Mouse (Mus musculus) embryonic facial prominence, embryonic 10.5 days (tissue): ENCODE measurements around the gene Cox19. TPM values are rescaled to one million over a fixed set of nuclear protein-coding genes. Genes with fewer than 3 reads are reported as not detected.
A peak's percentile ranks its signal among the peaks of the same experiment; 100 is the strongest.

Source experiments
- DNase-seq: peaks from one replicate; pipeline ENCODE4 v3.0.0-alpha.2; 2017; ENCODE audit warnings: low spot score
- H3K27ac ChIP-seq: fragments of 300-500 bp; sonication (generic); replicated peaks from 2 replicates; pipeline ENCODE4 v1.5.1; 2016; ENCODE audit warnings: mild to moderate bottlenecking
- H3K27me3 ChIP-seq: fragments of 300-500 bp; sonication (generic); replicated peaks from 2 replicates; pipeline ENCODE4 v1.6.1; 2016; ENCODE audit warnings: low read depth, mild to moderate bottlenecking; ENCODE audit not compliant: poor library complexity, severe bottlenecking
- H3K36me3 ChIP-seq: fragments of 300-500 bp; sonication (generic); replicated peaks from 2 replicates; pipeline ENCODE4 v1.6.1; 2016; ENCODE audit warnings: mild to moderate bottlenecking, moderate library complexity
- H3K4me1 ChIP-seq: fragments of 300-500 bp; sonication (generic); 2 replicates; pipeline ENCODE4 v1.6.1; 2016
- H3K4me3 ChIP-seq: fragments of 300-500 bp; sonication (generic); 2 replicates; pipeline ENCODE4 v1.5.1; 2016; ENCODE audit warnings: mild to moderate bottlenecking, moderate library complexity
- H3K9me3 ChIP-seq: fragments of 300-500 bp; sonication (generic); 2 replicates; pipeline ENCODE4 v1.6.1; 2016; ENCODE audit warnings: mild to moderate bottlenecking
- WGBS: fragments of 180-500 bp; shearing (Covaris S2); methylation state at CpG from one replicate; pipeline ENCODE4 v1.1.7; 2016; 5-methylcytosine and 5-hydroxymethylcytosine counted together
- microRNA counts: library from miRNA; unstranded; fragments of <30 nt; microRNA quantifications from one replicate; lab custom pipeline; 2017
- microRNA-seq: library from miRNA; unstranded; fragments of <30 nt; microRNA quantifications from one replicate; pipeline ENCODE4, GENCODE M21; 2017
- polyA plus RNA-seq: library from polyadenylated mRNA; unstranded; fragments of >200 nt; fragmentation: Nextera tagmentation; extraction: Ambion mirVana; gene quantifications from 2 replicates; pipeline ENCODE4 v1.2.1, GENCODE M21; 2016

Cox19 gene
- polyA plus RNA-seq, 1 experiment from 2014 or later = 122 TPM

- no peak for DNase-seq
- Histone ChIP-seq H3K27me3 (no peaks in the 10 kb centered on the region), H3K4me1 (peaks cover 2% of the 10 kb centered on the region), H3K36me3 (no peaks in the 10 kb centered on the region), H3K4me3 (no peak overlapping the region), H3K27ac (no peak overlapping the region), H3K9me3 (no peaks in the 10 kb centered on the region)
- WGBS = 76% methylated on average over 6 of the region's 6 CpGs
Measured at GRCm38 (mm10) chr5:139291811-139292560, 59.2 kb downstream of the Cox19 start.

GRCm38 (mm10) chr5:139290467-139291259 lies 60.6 kb downstream of the Cox19 start:
- peaks cover 15% of the 10 kb centered on the region for H3K4me1 ChIP-seq
- H3K27me3 ChIP-seq = no peaks in the 10 kb centered on the region
- no peak for DNase-seq
- H3K4me3 ChIP-seq = no peak overlapping the region
- H3K27ac ChIP-seq = no peak overlapping the region
- no peaks in the 10 kb centered on the region for H3K36me3 ChIP-seq
- 85% methylated on average over 12 of the region's 12 CpGs for WGBS
- no peaks in the 10 kb centered on the region for H3K9me3 ChIP-seq

- no peaks in the 10 kb centered on the region for H3K27me3 ChIP-seq
- peaks cover 24% of the 10 kb centered on the region for H3K4me1 ChIP-seq
- no peaks in the 10 kb centered on the region for H3K9me3 ChIP-seq
- WGBS = 85% methylated on average over 4 of the region's 4 CpGs
- no peak overlapping the region for H3K27ac ChIP-seq
- H3K36me3 ChIP-seq = no peaks in the 10 kb centered on the region
- H3K4me3 ChIP-seq = no peak overlapping the region
- no peak for DNase-seq
Measured at GRCm38 (mm10) chr5:139288591-139288990, 62.6 kb downstream of the Cox19 start.

- Histone ChIP-seq H3K4me1 (peaks cover 24% of the 10 kb centered on the region), H3K4me3 (no peak overlapping the region), H3K27ac (no peak overlapping the region), H3K27me3 (no peaks in the 10 kb centered on the region), H3K9me3 (no peaks in the 10 kb centered on the region), H3K36me3 (no peaks in the 10 kb centered on the region)
- WGBS = 83% methylated on average over 4 of the region's 4 CpGs
- no peak for DNase-seq
Measured at GRCm38 (mm10) chr5:139287787-139288186, 63.4 kb downstream of the Cox19 start.

- Histone ChIP-seq H3K4me1 (peaks cover 28% of the 10 kb centered on the region), H3K27me3 (no peaks in the 10 kb centered on the region), H3K36me3 (no peaks in the 10 kb centered on the region), H3K9me3 (no peaks in the 10 kb centered on the region), H3K4me3 (no peak overlapping the region), H3K27ac (no peak overlapping the region; the same call in 1 of the 2 replicates)
- 91% methylated on average over 5 of the region's 5 CpGs for WGBS
- no peak for DNase-seq
Measured at GRCm38 (mm10) chr5:139287099-139287498, 64.1 kb downstream of the Cox19 start.

MicroRNA genes within 50 kb of the gene (microRNA counts, 519-probe panel; counts per million panel counts)
- 188 counts per million, percentile 57 among the panel's probes with 10 or more counts for microRNA mmu-miR-339-3p (lab: Ali Mortazavi, UCI)
- 188 counts per million, percentile 57 among the panel's probes with 10 or more counts for microRNA mmu-miR-339-5p (lab: Ali Mortazavi, UCI)

Small RNA genes within 50 kb of the gene (microRNA-seq; reads per million reads assigned to microRNA genes)
- gene Mir339 = 656 reads per million, percentile 71 among the genes with 10 or more reads in this experiment

Other genes starting within 250 kb of the Cox19 start
- gene Prkar1b, start 201.4 kb downstream of the Cox19 start, polyA plus RNA-seq = 7.3 and 9.0 TPM in 2 replicates
- 9.6 and 10.6 TPM in 2 replicates for gene Dnaaf5, start 201.2 kb downstream of the Cox19 start, polyA plus RNA-seq
- gene Sun1, start 150.8 kb downstream of the Cox19 start, polyA plus RNA-seq = 50.5 and 50.6 TPM in 2 replicates
- gene Get4, start 99.1 kb downstream of the Cox19 start, polyA plus RNA-seq = 188 and 189 TPM in 2 replicates
- gene Adap1, start 25.8 kb downstream of the Cox19 start, polyA plus RNA-seq = 0.51 and 0.54 TPM in 2 replicates
- not detected in 2 replicates for gene Cyp2w1, start 1.2 kb upstream of the Cox19 start, polyA plus RNA-seq
- 1.7 and 2.5 TPM in 2 replicates for gene Gpr146, start 26.3 kb upstream of the Cox19 start, polyA plus RNA-seq
- 0.16 and 0.26 TPM in 2 replicates for gene C130050O18Rik, start 53.9 kb upstream of the Cox19 start, polyA plus RNA-seq
- gene Gper1, start 71.7 kb upstream of the Cox19 start, polyA plus RNA-seq = 0.33 and 0.46 TPM in 2 replicates
- gene 3110082I17Rik, start 109.1 kb upstream of the Cox19 start, polyA plus RNA-seq = 58.2 and 58.5 TPM in 2 replicates
- 10.2 and 12.5 TPM in 2 replicates for gene Zfand2a, start 133.1 kb upstream of the Cox19 start, polyA plus RNA-seq
- gene Uncx, start 192.1 kb upstream of the Cox19 start, polyA plus RNA-seq = 3.3 and 4.7 TPM in 2 replicates